Mouse (Mus musculus) right cerebral cortex, postnatal 10 days (tissue): Measurements from ENCODE around the gene Sepsecs.

Experiments used
- DNase-seq, 2 experiments: peaks; one replicate each; pipeline ENCODE4 v3.0.0; 2021; ENCODE audit warnings: low spot score in 2 of 2

Gene Sepsecs

DNA sequence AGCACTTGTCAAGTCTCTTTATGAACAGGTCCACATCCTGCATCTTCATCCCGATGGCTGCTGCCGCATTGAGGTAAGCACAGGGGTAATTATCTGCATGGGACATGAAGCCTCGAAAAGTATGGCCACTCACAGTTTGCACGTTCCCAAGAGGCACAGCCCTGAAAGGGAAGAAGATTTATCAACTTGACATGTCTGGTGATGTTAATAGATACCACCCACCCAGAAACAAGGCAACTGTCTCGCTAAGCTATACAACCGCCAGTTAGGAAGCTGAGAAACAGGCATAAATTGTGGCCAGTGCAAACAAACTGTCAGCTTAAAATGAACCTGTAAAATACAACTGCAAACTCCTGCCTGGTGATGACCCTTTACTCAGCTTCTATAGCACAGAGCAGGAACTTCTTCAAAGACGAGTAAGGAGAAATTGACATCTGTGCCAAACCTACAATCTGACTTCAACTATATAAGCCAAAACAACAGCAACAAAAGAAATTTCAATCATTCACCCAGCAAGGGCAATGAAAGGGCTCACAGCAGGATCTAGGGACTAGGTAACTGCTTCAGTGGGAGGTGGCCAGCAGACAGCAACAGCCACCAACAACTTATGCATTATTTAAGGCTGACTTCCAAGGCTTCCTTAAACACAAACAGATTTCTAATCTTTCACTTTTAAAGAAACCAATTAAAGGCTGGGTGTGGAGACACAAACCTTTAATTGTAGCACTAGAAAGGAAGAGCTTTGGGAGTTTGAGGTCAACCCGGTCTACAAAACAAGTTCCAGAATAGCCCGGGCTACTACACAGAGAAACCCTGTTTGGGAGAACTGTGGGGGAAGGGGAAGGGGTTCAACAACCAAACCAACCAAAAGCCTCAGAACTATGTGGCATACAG lies 25.3 kb downstream of the Sepsecs start:
- no peak for DNase-seq

- no peak for DNase-seq
These were observed 27.8 kb downstream of the Sepsecs start for GRCm38 (mm10) chr5:52641736-52642135.

- no peak for DNase-seq
These were observed 30.6 kb downstream of the Sepsecs start for GRCm38 (mm10) chr5:52638916-52639315.

GRCm38 (mm10) chr5:52638006-52638405 lies 31.5 kb downstream of the Sepsecs start:
- DNase-seq, result no peak

GRCm38 (mm10) chr5:52636923-52637322 lies 32.6 kb downstream of the Sepsecs start:
- DNase-seq, result no peak

DNA sequence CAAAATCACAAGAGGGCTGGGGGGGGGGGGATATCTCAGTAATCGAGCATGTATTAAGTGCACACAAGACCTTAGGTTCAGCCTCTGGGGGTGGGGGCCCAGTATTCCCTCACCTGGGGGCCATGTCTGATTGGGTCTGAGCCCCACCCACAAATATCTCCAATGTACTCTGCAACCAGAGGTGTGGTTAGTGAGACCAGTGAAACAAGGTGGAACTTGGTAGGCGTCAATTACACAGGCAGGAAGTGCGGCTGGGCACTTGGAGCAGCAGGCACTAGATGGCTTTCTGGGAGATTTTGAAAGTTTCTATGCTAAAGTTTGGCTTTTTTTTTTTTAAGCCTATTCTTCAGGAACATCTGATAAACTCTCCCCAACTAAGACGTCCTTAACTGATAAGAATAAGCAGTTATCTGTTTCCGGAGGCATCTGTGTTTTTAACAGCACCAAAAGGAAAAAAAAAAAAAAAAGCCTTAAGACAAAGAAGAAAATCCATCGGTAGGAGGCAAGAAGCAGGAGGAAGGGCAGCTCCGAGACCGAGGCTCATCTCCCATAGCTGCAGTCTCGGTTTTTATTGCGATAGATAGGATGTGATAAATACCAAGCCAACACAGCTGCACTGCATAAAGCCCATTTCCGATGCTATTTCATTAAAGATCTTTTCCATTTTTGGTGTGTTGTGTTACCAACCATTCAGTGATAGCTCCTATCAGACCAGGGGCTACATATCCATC lies 33.3 kb downstream of the Sepsecs start:
- no peak for DNase-seq

DNA sequence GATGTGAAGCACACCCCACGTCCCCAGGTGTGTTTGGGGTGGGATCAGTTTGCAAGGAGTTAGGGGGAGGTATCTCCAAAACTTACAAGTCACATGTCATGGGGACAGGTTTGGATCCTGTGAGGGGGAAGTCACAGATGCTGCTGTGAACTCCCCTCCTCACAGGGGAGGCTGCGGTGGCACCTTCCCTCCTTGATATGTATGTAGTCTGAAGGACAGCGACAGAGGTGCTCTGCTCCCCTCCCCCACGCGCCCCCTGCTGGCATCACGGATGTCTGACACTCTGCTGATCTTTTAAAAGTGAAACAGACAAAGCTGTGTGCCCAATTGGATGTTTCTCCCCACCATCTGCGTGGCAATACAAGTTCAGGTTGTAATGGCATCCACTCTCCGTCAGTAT lies 35.5 kb downstream of the Sepsecs start:
- DNase-seq, result peak in 1 of 2 experiments; percentile 63

DNA sequence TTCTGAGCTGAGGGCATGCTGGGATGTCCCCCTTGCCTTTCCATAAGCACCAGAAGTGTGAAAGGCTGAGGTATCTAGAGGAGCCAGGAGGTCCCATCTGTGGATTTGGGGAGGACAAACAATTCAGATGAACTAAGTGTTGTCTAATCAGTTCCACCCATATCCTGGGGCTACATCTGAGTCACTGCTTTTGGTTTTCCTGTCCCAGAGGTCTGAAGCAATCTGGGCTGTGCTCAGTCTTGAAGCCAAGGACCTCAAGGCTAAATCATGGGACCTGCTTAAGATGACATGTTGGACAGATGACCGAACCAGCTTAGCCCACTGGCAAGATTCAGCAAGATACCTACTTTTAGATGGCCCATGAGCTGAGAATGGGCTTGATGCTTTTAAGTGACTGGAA lies 39.0 kb downstream of the Sepsecs start:
- no peak for DNase-seq

- no peak for DNase-seq
These were observed 40.3 kb downstream of the Sepsecs start for GRCm38 (mm10) chr5:52629214-52629613.

- peak in 1 of 2 experiments; percentile 47 for DNase-seq
These were observed 40.7 kb downstream of the Sepsecs start for GRCm38 (mm10) chr5:52628783-52629182.

- DNase-seq, result no peak
These were observed 41.8 kb downstream of the Sepsecs start for GRCm38 (mm10) chr5:52627713-52628112.

DNA sequence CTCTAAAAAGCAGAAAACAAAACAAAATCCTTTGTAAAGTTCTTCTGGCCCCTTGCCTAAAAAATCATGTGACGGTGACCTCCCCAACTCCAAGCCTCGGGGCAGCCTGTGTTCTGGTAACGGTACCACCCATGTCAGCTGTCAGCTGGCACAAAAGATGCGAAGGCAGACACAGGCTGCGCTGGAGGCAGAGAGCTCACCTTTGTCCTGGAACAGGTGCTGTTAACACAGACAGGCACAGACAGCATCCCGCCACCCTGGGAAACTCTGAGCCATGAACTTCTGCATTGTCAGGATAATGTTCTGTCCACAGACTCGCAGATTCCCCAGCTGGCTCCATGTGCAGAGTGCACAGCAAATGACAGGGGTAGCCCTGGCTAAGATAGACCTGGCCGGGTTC lies 43.4 kb downstream of the Sepsecs start:
- no peak for DNase-seq

GRCm38 (mm10) chr5:52624956-52625355 lies 44.6 kb downstream of the Sepsecs start:
- DNase-seq, result no peak

DNA sequence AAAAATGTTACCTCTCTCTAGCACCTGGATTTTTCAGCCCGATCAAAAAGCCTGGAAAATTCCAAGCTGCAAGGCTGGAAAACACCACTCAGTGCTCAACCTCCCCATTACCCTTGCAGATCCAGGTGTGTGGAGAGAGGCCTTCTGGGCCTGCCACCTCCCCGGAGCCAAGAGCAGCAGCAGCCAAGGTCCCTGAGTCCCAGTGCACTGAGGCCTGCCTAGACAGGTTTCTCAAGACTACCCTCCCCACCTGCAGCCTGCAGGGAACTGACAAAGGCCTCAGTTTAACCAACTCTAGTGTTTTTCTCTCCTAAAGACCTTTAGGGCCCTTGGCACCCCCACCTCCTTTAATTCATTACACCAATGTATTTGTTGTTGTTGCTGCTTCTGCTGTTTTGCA lies 46.4 kb downstream of the Sepsecs start:
- DNase-seq, result no peak

DNA sequence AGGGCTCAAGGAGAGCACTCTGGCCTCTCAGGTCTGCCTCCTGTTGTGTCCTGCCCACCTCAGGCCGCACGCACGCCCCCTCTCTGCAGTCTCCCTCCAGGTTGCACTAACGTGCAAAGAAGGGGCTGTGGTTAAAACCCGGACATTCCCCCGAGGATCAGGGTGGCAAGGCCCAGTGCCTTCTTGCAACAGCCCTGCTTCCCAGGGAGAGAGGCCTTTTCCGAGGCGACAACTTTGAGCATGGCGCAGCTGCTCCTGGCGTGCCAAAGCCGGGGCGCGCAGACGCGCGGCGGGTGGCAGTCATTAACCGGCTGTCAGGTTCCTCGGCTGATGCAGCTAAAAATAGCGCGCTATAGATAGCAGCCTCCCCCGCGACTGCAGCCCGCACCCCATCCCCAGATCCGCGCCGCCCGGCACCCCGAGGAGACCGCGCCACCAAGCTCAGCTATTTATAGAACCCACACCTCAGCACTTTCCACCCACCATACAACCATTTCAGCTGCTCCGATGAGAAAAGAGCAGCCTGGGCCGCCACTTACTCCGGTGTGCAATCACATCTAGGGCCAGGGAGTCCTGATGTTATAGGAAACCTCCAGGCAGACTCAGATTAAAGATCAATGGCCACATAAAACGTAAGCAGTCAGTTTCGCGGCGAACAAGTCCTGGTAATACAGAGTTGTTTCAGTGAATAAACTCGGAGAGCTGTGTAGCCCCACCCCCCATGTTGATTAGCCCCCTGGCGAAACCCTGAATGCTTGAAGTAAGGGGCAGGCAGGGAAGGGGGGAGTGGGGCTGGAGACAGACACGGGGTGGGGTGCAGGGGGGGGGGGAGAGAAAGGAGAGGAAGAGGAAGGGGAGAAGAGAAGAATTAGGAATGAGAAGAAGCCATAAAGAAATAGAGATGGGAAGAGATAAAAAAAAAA lies 50.9 kb downstream of the Sepsecs start:
- DNase-seq, result peak; percentile 90 to 94

- DNase-seq, result no peak
These were observed 51.7 kb downstream of the Sepsecs start for GRCm38 (mm10) chr5:52617711-52618347.

DNA sequence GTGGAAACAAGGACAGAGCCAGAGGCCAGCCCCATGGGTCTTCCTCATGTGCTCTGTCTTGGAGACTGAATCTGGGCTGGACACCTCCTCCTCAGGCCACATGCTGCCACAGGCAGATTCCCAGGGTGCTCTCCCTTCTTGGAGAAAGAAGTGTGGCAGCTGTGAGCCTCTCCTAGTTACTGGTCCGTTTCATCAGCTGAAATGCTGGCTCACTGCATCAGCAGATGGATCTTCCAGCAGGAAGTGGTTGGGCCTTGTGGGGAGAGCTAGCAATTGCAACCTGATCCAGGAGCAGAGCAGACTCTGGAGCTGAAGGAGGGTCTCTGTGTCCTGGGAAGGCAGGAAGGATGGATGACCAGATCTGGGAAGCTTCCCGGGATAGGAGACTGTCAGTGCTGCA lies 53.0 kb downstream of the Sepsecs start:
- peak; percentile 72 to 83 for DNase-seq

GRCm38 (mm10) chr5:52615421-52615820 lies 54.1 kb downstream of the Sepsecs start:
- no peak for DNase-seq

- DNase-seq, result no peak
These were observed 54.8 kb downstream of the Sepsecs start for GRCm38 (mm10) chr5:52614686-52615085.

DNA sequence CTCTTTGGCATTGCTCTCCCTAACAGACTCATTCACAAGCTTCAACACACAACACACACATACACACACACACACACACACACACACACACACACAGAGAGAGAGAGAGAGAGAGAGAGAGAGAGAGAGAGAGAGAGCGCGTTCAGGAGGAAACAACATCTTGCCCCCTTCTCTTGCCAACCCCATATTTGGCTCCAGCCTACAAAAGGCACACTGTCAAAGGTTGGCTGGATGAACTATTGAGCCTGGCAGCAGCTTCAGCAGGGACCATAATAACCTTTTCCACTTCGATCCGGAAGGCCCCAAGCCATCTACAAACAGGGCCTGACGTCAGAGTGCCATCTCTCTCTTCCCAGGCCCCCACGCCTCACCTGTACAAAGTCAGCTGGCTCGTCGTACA lies 56.7 kb downstream of the Sepsecs start:
- DNase-seq, result no peak

DNA sequence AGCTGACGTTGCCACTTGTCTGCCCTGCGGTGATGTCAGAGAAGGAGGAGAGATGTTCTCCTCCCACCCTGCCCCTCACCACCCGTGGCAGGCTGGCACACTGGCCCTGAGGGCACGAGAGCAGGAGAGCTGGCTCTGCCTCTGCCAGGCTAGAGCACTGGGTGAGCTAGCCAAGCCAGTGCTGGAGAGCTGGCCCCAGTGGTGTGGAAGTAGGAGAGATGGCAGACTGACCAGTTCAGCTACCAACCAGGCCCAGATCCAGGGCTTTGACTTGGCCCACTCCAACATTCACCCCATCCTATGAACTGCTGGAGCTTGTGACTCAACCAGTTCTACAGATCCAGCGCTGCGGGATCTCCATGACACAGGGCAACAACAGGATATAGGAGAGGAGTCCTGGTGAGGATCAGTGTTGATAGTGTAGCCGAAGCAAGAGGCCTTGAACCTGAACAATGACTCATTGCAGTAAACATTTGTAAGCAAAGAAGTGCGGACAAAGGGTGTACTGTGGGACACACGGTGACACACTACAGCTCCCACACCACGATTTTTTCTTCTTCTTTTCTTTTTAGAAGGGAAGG lies 58.1 kb downstream of the Sepsecs start:
- DNase-seq, result peak in 1 of 2 experiments; percentile 32
